Mouse (Mus musculus) olfactory bulb, adult 2 months (tissue): ENCODE data around the gene Zfp316. TPM values are rescaled to one million over a fixed set of nuclear protein-coding genes. Genes with fewer than 3 reads are reported as not detected.
A peak's percentile ranks its signal among the peaks of the same experiment; 100 is the strongest.

ENCODE experiments used
- H3K27ac ChIP-seq: fragments of 200-500 bp; 2 replicates; pipeline ENCODE4 v1.5.1; 2012; ENCODE audit warnings: low read depth, low read length; ENCODE audit not compliant: insufficient read depth
- H3K4me1 ChIP-seq: fragments of 200-500 bp; 2 replicates; pipeline ENCODE4 v1.6.1; 2012; ENCODE audit warnings: low read length; ENCODE audit not compliant: control insufficient read depth, insufficient read depth
- H3K4me3 ChIP-seq: fragments of 200-500 bp; 2 replicates; pipeline ENCODE4 v1.5.1; 2012; ENCODE audit warnings: mild to moderate bottlenecking, low read depth, low read length, moderate library complexity; ENCODE audit not compliant: insufficient read depth
- CTCF ChIP-seq: fragments of 200-500 bp; IDR thresholded peaks from 2 replicates; pipeline ENCODE4 v1.5.1; 2012; ENCODE audit warnings: low read depth, mild to moderate bottlenecking, low read length, moderate library complexity; ENCODE audit not compliant: insufficient read depth
- POLR2A ChIP-seq: fragments of 200-500 bp; IDR thresholded peaks from 2 replicates; pipeline ENCODE4 v1.6.1; 2012; ENCODE audit warnings: mild to moderate bottlenecking, low read depth, low read length, moderate library complexity; ENCODE audit not compliant: insufficient read depth
- WGBS: fragments of 180-500 bp; shearing (Covaris S2); methylation state at CpG from one replicate; pipeline ENCODE4 v1.1.7; 2018; 5-methylcytosine and 5-hydroxymethylcytosine counted together
- polyA plus RNA-seq: library from polyadenylated mRNA; stranded (reverse); fragments of >200 nt; gene quantifications from 2 replicates; pipeline ENCODE4 v1.2.4, GENCODE M21; 2012; ENCODE audit warnings: low replicate concordance; ENCODE audit not compliant: missing spikeins, insufficient read depth, insufficient read length

Gene Zfp316
- polyA plus RNA-seq, 1 experiment: not detected

DNA sequence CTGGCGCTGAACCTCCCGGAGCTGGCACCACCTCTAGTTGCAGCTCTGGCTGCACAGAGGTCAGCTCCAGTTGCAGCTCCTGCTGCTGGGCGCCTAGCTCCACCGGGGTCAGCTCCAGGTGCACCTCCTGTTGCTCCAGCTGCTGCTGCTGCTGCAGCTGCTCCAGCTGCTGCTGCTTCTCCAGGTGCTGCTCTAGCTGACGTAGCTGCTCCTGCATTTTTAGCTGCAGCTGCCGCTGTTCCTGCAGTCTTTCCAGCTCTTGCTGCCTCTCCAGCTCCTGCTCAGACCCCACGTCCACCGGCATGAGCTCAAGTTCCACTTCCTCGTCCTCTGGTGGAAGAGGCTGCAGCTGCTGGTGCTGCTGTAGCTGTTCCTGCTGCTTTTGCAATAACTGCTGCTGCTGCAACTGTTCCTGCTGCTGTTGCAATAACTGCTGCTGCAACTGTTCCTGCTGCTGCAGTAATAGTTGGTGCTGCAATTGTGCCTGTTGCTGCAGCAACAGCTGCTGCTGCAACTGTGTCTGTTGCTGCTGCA lies 18.6 kb upstream of the Zfp316 start:
- Histone ChIP-seq H3K27ac (no peak overlapping the region), H3K4me1 (peaks cover 11% of the 10 kb centered on the region), H3K4me3 (no peak overlapping the region)
- 60% methylated on average over 9 of the region's 9 CpGs for WGBS
- no peak for TF ChIP-seq POLR2A
- no peak for TF ChIP-seq CTCF

GRCm38 (mm10) chr5:143287774-143288328 lies 18.0 kb upstream of the Zfp316 start:
- TF ChIP-seq CTCF (no peak), POLR2A (no peak)
- Histone ChIP-seq H3K4me1 (peaks cover 7% of the 10 kb centered on the region), H3K27ac (no peak overlapping the region), H3K4me3 (peak overlapping the region; percentile 4; the same call in 1 of the 2 replicates)
- WGBS: 40% methylated on average over 48 of the region's 48 CpGs

GRCm38 (mm10) chr5:143284762-143285161 lies 14.9 kb upstream of the Zfp316 start:
- WGBS: 55% methylated on average over 6 of the region's 6 CpGs

DNA sequence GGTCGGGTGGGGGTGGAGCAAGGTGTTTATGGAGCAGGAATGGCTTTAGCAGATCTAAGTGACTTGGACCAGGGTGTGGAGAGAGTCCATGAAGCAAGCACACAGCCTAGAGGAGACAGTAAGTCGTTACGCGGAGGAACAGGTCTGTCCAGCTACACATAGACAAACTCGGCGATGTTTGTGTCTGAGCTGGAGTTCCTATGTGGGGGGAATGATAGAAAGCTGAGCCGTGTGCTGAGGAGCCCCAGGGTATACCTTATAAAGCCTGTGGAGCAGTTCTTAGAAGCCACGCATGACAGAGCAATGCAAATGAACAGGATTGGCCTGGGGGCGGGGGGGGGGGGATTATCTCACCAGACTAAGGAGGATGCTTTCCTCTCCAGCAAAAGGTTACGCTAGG lies 9.4 kb upstream of the Zfp316 start:
- Histone ChIP-seq H3K27ac (no peak overlapping the region), H3K4me3 (no peak overlapping the region), H3K4me1 (no peaks in the 10 kb centered on the region)
- TF ChIP-seq POLR2A: no peak
- 48% methylated on average over 10 of the region's 10 CpGs for WGBS

More at GRCm38 (mm10) chr5:143284762-143285161, 14.9 kb upstream of the Zfp316 start:
- no peak for TF ChIP-seq CTCF
- no peak for TF ChIP-seq POLR2A
- H3K4me3 ChIP-seq: no peak overlapping the region
- no peak overlapping the region for H3K27ac ChIP-seq
- peaks cover 2% of the 10 kb centered on the region; the same call in 1 of the 2 replicates for H3K4me1 ChIP-seq

DNA sequence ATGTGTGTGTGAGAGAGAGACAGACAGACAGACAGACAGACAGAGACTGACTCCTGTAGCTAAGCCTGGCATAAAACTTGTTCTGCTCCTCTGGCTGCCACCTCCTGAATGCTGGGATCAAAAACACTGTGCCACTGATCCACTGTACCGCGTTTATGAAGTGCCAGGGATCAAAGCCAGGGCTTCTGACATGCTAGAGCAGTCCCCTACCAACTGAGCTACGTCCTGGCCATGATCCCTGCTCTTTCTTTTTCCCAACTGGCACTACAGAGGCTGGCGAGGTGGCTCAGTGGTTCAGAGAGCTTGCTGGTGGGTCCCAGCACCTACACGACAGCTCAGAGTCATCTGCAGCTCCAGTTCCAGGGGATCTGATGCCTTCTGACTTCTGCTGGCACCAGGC lies 5.9 kb upstream of the Zfp316 start:
- no peak overlapping the region for H3K4me3 ChIP-seq
- no peak for TF ChIP-seq CTCF
- no peak for TF ChIP-seq POLR2A
- 47% methylated on average over 5 of the region's 5 CpGs for WGBS
- no peak overlapping the region for H3K27ac ChIP-seq
- peaks cover 10% of the 10 kb centered on the region for H3K4me1 ChIP-seq

DNA sequence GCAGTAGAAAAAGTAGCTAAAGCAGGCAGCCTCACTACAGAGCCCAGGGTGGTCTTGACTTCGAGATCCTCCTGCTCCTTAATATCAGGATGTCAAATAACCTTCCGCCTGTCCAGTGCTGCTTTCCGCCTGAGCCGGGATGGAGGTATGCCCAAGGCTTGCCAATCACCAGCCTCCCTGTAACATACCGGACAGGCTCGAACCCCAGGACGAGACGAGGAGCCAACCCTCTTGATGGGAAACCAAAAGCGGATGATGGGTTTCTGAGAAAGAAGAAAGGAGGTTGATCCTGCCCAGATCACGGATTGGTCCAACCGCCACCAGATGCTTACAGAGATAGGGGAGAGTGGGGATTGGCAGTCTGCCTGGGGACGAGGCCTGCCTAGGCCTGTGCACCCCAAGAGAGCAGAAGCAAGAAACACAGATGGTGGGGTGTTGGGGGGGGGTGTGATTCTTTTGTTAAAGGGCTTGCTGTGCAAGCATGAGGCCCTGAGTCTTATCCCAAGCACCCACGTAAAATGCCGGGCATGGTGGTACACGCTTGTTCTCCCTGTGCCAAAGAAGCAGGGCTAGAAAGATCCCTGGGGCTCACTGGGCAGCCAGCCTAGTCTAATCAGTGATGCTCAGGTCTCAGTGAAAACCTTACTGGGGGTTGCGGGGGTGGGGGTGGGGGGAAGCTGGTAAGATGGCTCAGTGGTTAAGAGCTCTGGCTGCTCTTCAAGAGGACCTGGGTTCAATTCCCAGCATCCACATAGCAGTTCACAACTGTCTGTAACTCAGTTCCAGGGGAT lies 2.9 kb upstream of the Zfp316 start:
- H3K27ac ChIP-seq: no peak overlapping the region
- WGBS: 84% methylated on average over 16 of the region's 16 CpGs
- no peak for TF ChIP-seq POLR2A
- no peak for TF ChIP-seq CTCF
- peaks cover 18% of the 10 kb centered on the region for H3K4me1 ChIP-seq
- no peak overlapping the region for H3K4me3 ChIP-seq

- no peak overlapping the region for H3K27ac ChIP-seq
- H3K4me1 ChIP-seq: peaks cover 18% of the 10 kb centered on the region
- TF ChIP-seq CTCF (no peak), POLR2A (no peak)
- 78% methylated on average over 3 of the region's 3 CpGs for WGBS
- H3K4me3 ChIP-seq: no peak overlapping the region
Observed at GRCm38 (mm10) chr5:143272108-143272507, 2.3 kb upstream of the Zfp316 start.

DNA sequence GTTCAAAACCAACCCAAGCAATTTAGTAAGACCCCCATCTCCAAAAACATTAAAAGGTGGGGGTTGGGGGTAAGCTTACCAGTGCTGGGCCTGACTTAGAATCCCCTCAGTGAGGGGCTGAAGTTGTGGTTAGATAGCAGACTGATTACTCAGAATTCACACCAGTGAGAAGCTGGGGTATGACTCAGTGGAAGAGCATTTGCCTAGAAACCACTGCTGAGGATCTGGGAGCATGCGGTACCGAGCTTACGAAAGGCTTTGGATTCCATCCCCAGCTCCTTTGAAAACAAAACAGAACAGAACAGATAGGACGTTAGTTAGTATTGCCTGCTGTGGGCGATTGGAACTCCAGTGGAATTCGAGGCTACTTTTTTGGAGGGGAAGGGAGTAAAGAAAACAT lies 1.8 kb upstream of the Zfp316 start:
- no peak overlapping the region for H3K27ac ChIP-seq
- H3K4me1 ChIP-seq: peaks cover 22% of the 10 kb centered on the region
- no peak overlapping the region for H3K4me3 ChIP-seq
- 54% methylated on average over 6 of the region's 6 CpGs for WGBS
- TF ChIP-seq POLR2A (no peak), CTCF (no peak)

DNA sequence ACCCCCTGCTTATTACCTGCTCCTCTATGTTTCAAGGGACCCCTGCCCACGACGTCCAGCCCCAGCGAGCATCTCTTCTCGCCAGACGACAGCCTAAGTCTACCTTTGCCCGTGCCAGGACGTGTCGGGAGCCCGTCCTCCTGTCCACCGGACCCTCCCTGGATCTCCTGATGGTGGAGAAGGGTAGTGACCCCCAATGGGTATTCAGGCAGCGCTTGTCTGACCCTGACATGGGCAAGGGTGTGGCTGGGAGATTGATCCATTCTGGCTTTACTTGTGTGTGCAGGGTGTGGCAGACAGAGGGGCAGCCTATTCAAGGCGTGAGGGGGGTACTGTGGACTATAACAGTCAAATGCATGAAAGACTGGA lies 313 bp upstream of the Zfp316 start:
- Histone ChIP-seq H3K27ac (peak overlapping the region; percentile 30; the same call in 1 of the 2 replicates), H3K4me3 (peak overlapping the region; percentile 84), H3K4me1 (peaks cover 25% of the 10 kb centered on the region)
- TF ChIP-seq CTCF (no peak), POLR2A (no peak)
- 3% methylated on average over 12 of the region's 12 CpGs for WGBS
